Mouse (Mus musculus) layer of hippocampus, postnatal 10 days (tissue): ENCODE data around the gene Hdac11. TPM values are rescaled to one million over a fixed set of nuclear protein-coding genes. Genes with fewer than 3 reads are reported as not detected.

Experiments used
- total RNA-seq, 2 experiments: library from RNA; stranded (reverse); gene quantifications; 2 replicates each; pipeline ENCODE4 v1.2.3; 2021

The Hdac11 gene
- total RNA-seq, 2 experiments from 2014 or later, result 96.2 to 103 TPM

Other genes with a start within 250 kb of the Hdac11 start
- gene Iqsec1, start 168.0 kb upstream of the Hdac11 start, total RNA-seq, result 100 to 1,000 TPM; 194 to 213 TPM
- gene Nup210, start 39.8 kb upstream of the Hdac11 start, total RNA-seq, result 10 to 100 TPM; 30.7 to 42.1 TPM
- 10 to 100 TPM; 15.2 to 16.4 TPM for gene Fbln2, start 55.8 kb downstream of the Hdac11 start, total RNA-seq